Mouse (Mus musculus): ENCODE measurements around the gene Aff1. TPM values are rescaled to one million over a fixed set of nuclear protein-coding genes. Genes with fewer than 3 reads are reported as not detected.

Aff1 gene
- polyA plus RNA-seq, 1 experiment from 2014 or later: 8.2 TPM

DNA sequence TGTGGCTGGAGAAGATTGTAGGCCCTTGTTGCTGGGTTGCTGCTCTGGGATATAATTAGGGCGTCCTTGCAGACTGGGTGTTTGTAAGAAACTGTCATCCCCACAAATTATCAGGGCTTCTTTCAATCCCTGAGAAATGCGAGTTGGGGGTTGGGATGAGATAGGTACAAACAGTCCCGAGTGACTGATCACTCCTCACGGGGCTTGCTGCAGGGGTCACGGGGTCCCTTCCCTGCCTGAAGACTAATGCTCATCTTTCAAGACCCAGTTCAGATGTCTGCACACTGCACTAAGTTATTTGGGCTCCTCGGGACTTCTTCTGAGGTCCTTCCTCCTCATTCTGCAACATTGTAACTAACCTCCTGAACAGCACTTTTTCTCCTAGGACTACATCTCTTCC is 79.2 kb downstream of the Aff1 start:
- Histone ChIP-seq H3K27me3 (replicated peaks; ENCODE audit: control insufficient read depth, insufficient read depth, low read length) (no peaks in the 10 kb centered on the region), H3K9ac (ENCODE audit: low read depth, low read length) (no peak overlapping the region), H3K27ac (replicated peaks; ENCODE audit: low read depth, low read length) (no peak overlapping the region), H3K4me3 (ENCODE audit: low read depth, low read length) (no peak overlapping the region), H3K9me3 (ENCODE audit: control insufficient read depth, low read length) (no peaks in the 10 kb centered on the region), H3K4me2 (ENCODE audit: low read depth, low read length) (no peak overlapping the region), H3K36me3 (ENCODE audit: control insufficient read depth, insufficient read depth, low read length) (no peaks in the 10 kb centered on the region), H3K4me1 (ENCODE audit: control insufficient read depth, insufficient read depth, low read length) (peaks cover 29% of the 10 kb centered on the region)
- no peak for DNase-seq (ENCODE audit: low spot score)
- WGBS: 30% methylated on average over 6 of the region's 6 CpGs
- ATAC-seq (ENCODE audit: low read depth): no peak

DNA sequence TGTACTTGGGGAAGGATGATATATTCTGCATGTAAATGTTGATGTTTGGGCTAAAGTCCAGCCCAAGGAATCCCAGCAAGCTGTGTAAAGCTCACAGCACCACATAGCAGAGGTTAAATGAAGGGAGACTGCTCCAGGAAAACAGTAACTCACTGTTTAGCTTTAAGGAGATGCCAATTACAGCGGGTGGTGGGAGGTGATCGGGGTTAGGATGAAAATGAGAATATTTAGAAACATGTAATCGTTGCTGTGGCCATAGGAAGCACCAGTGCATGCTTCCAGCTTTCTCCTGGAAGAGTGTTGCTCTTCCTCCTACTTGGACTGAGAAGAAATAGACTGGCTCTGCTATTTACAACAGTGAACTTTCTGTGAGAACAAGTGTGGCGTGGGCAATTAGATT is 80.1 kb downstream of the Aff1 start:
- 0 out of 2 replicates have a peak overlapping the region, but pooled peaks have one; percentile 34 for H3K9ac ChIP-seq (ENCODE audit: low read depth, low read length)
- H3K4me1 ChIP-seq (ENCODE audit: control insufficient read depth, insufficient read depth, low read length): peaks cover 31% of the 10 kb centered on the region
- ATAC-seq (ENCODE audit: low read depth) (no peak; the same call in 1 of the 2 replicates), DNase-seq (ENCODE audit: low spot score) (peak; percentile 52)
- H3K4me2 ChIP-seq (ENCODE audit: low read depth, low read length): 0 out of 2 replicates have a peak overlapping the region, but pooled peaks have one; percentile 40
- no peaks in the 10 kb centered on the region for H3K9me3 ChIP-seq (ENCODE audit: control insufficient read depth, low read length)
- 17% methylated on average over 4 of the region's 4 CpGs for whole genome bisulfite sequencing
- peak overlapping the region; percentile 61 for H3K27ac ChIP-seq (replicated peaks; ENCODE audit: low read depth, low read length)
- no peaks in the 10 kb centered on the region for H3K27me3 ChIP-seq (replicated peaks; ENCODE audit: control insufficient read depth, insufficient read depth, low read length)
- no peaks in the 10 kb centered on the region for H3K36me3 ChIP-seq (ENCODE audit: control insufficient read depth, insufficient read depth, low read length)
- no peak overlapping the region for H3K4me3 ChIP-seq (ENCODE audit: low read depth, low read length)

DNA sequence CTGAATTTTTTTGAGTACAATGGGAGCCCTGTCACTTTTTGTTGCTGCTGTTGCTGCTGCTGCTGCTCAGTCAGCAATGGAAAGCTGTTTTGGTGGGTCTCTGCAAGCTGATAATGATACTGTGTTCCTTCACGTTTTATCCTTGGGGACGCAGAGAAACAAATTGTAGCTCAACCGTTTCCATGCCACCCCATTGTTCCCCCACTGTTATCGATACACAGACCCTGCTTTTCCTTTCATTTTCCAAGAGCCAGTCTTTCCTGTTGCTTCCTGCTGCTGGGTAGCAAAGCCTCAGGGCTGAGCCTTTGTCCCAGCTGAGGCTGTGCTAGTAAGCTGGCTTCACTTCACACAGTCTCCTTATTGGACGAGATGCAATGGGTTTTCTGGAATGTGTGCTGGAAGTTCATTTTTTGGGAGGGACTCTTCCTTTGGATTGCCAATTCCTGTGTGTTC is 81.0 kb downstream of the Aff1 start:
- WGBS: 6% methylated on average over 5 of the region's 5 CpGs
- ATAC-seq (ENCODE audit: low read depth) (peak; percentile 77), DNase-seq (ENCODE audit: low spot score) (peak; percentile 89)
- H3K4me2 ChIP-seq (ENCODE audit: low read depth, low read length): peak overlapping the region; percentile 40
- no peaks in the 10 kb centered on the region for H3K36me3 ChIP-seq (ENCODE audit: control insufficient read depth, insufficient read depth, low read length)
- peak overlapping the region; percentile 61 for H3K27ac ChIP-seq (replicated peaks; ENCODE audit: low read depth, low read length)
- H3K4me3 ChIP-seq (ENCODE audit: low read depth, low read length): 0 out of 2 replicates have a peak overlapping the region, but pooled peaks have one; percentile 0
- H3K9me3 ChIP-seq (ENCODE audit: control insufficient read depth, low read length): no peaks in the 10 kb centered on the region
- no peaks in the 10 kb centered on the region for H3K27me3 ChIP-seq (replicated peaks; ENCODE audit: control insufficient read depth, insufficient read depth, low read length)
- H3K4me1 ChIP-seq (ENCODE audit: control insufficient read depth, insufficient read depth, low read length): peaks cover 39% of the 10 kb centered on the region
- H3K9ac ChIP-seq (ENCODE audit: low read depth, low read length): peak overlapping the region; percentile 34

DNA sequence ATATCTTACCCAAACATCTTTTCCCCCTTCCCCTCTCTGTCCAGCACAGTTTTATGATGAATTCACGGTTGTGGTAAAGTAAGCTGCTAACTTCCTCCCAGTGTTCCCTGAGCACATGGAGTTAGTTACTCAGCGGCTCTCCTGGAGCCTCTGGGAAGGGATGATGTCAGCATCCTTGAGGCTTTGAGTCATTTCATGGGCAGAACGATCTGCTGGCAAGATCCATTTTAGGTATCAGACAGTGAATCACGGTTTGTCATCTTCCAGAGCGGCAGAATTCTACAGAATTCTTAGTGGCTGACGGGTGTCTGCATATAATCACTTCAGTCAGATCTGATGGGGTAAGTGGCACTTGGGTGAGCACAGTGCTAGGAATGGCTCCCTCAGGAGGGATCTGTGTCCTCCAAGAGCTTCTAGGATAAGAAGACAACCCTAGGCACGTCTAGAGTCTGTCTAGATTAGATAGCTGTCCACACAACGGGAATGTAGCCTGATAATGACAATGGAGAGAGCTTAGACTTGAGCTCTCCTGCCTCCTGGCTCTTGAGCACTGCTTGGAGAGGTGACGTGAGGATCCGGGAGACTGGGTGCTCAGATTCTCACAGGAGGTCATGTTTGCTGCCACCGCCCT is 82.6 kb downstream of the Aff1 start:
- Histone ChIP-seq H3K9me3 (ENCODE audit: control insufficient read depth, low read length) (no peaks in the 10 kb centered on the region), H3K27ac (replicated peaks; ENCODE audit: low read depth, low read length) (peak overlapping the region; percentile 18; the same call in 1 of the 2 replicates), H3K36me3 (ENCODE audit: control insufficient read depth, insufficient read depth, low read length) (no peaks in the 10 kb centered on the region), H3K4me3 (ENCODE audit: low read depth, low read length) (no peak overlapping the region), H3K27me3 (replicated peaks; ENCODE audit: control insufficient read depth, insufficient read depth, low read length) (no peaks in the 10 kb centered on the region), H3K4me2 (ENCODE audit: low read depth, low read length) (no peak overlapping the region), H3K4me1 (ENCODE audit: control insufficient read depth, insufficient read depth, low read length) (peaks cover 48% of the 10 kb centered on the region), H3K9ac (ENCODE audit: low read depth, low read length) (no peak overlapping the region)
- 51% methylated on average over 11 of the region's 11 CpGs for WGBS
- DNase-seq (ENCODE audit: low spot score) (peak; percentile 62), ATAC-seq (ENCODE audit: low read depth) (no peak)

DNA sequence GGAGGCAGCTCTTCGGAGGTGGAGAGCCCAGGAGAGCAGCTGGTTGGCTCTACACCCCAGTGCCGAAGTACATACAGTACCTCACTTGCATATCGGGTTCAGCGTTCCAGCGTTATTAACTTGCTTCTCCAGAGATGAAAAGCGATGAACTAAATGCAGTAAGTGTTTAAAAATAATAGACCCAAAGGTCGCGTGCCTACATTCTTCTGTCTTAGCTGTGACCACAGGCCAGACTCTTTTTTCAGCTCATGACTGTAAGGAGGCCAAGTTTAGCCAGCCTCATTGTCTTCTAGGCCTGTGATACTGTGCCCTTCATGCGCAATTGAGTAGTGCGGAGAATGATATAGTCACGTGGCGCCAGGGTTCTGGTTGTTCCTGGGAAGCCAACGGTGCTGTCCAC is 83.3 kb downstream of the Aff1 start:
- no peak overlapping the region for H3K9ac ChIP-seq (ENCODE audit: low read depth, low read length)
- ATAC-seq (ENCODE audit: low read depth) (no peak), DNase-seq (ENCODE audit: low spot score) (no peak)
- H3K27me3 ChIP-seq (replicated peaks; ENCODE audit: control insufficient read depth, insufficient read depth, low read length): no peaks in the 10 kb centered on the region
- no peak overlapping the region for H3K4me2 ChIP-seq (ENCODE audit: low read depth, low read length)
- H3K4me3 ChIP-seq (ENCODE audit: low read depth, low read length): no peak overlapping the region
- WGBS: 74% methylated on average over 13 of the region's 13 CpGs
- no peaks in the 10 kb centered on the region for H3K36me3 ChIP-seq (ENCODE audit: control insufficient read depth, insufficient read depth, low read length)
- no peaks in the 10 kb centered on the region for H3K9me3 ChIP-seq (ENCODE audit: control insufficient read depth, low read length)
- peaks cover 48% of the 10 kb centered on the region for H3K4me1 ChIP-seq (ENCODE audit: control insufficient read depth, insufficient read depth, low read length)
- no peak overlapping the region for H3K27ac ChIP-seq (replicated peaks; ENCODE audit: low read depth, low read length)

DNA sequence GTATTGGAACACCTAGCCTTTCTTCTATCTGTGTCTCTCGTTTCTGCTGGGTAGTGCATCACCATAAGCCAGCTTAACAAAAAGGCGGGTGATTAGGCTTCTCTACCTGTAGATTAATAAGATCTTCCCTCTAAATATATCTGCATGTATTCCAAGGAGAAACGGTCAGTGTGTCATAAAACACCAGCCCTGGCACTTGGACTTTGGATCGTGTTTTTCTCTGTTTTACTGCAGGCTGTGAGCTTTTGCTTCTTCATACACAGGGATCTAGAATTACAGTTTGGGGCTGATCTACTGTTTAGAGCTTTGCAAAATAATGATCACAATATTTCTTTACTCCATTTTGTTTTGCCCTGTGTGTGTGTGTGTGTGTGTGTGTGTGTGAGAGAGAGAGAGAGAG is 84.7 kb downstream of the Aff1 start:
- H3K9ac ChIP-seq (ENCODE audit: low read depth, low read length): no peak overlapping the region
- no peaks in the 10 kb centered on the region for H3K9me3 ChIP-seq (ENCODE audit: control insufficient read depth, low read length)
- H3K4me1 ChIP-seq (ENCODE audit: control insufficient read depth, insufficient read depth, low read length): peaks cover 45% of the 10 kb centered on the region
- 76% methylated on average over 4 of the region's 4 CpGs for WGBS
- H3K4me3 ChIP-seq (ENCODE audit: low read depth, low read length): no peak overlapping the region
- ATAC-seq (ENCODE audit: low read depth) (no peak), DNase-seq (ENCODE audit: low spot score) (no peak)
- no peaks in the 10 kb centered on the region for H3K27me3 ChIP-seq (replicated peaks; ENCODE audit: control insufficient read depth, insufficient read depth, low read length)
- H3K27ac ChIP-seq (replicated peaks; ENCODE audit: low read depth, low read length): no peak overlapping the region
- H3K4me2 ChIP-seq (ENCODE audit: low read depth, low read length): no peak overlapping the region
- no peaks in the 10 kb centered on the region for H3K36me3 ChIP-seq (ENCODE audit: control insufficient read depth, insufficient read depth, low read length)

DNA sequence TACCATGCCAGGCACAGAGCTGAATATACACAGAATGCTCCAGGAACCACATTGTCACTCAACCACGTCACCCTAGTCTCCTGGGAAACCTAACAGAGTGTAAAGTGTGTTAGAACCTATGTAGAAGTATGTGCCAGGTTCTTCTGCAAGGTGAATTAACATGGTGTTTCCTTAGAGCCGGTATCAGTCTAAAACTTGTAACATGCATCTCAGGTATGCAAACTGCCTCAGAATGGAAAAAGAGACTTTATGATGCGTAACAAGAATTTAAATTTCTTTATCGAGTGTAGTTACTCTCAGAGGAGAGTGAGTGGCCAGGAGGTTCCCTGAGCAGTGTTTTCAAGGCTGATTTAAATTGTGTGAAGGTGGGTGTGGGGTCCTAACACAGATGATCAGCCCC is 85.3 kb downstream of the Aff1 start:
- H3K36me3 ChIP-seq (ENCODE audit: control insufficient read depth, insufficient read depth, low read length): no peaks in the 10 kb centered on the region
- 46% methylated on average over 4 of the region's 4 CpGs for WGBS
- H3K4me2 ChIP-seq (ENCODE audit: low read depth, low read length): peak overlapping the region; percentile 58
- H3K4me1 ChIP-seq (ENCODE audit: control insufficient read depth, insufficient read depth, low read length): peaks cover 39% of the 10 kb centered on the region
- H3K9ac ChIP-seq (ENCODE audit: low read depth, low read length): no peak overlapping the region
- no peaks in the 10 kb centered on the region for H3K9me3 ChIP-seq (ENCODE audit: control insufficient read depth, low read length)
- ATAC-seq (ENCODE audit: low read depth): no peak
- no peak overlapping the region; the same call in 1 of the 2 replicates for H3K27ac ChIP-seq (replicated peaks; ENCODE audit: low read depth, low read length)
- DNase-seq (ENCODE audit: low spot score): no peak
- no peaks in the 10 kb centered on the region for H3K27me3 ChIP-seq (replicated peaks; ENCODE audit: control insufficient read depth, insufficient read depth, low read length)
- no peak overlapping the region for H3K4me3 ChIP-seq (ENCODE audit: low read depth, low read length)

DNA sequence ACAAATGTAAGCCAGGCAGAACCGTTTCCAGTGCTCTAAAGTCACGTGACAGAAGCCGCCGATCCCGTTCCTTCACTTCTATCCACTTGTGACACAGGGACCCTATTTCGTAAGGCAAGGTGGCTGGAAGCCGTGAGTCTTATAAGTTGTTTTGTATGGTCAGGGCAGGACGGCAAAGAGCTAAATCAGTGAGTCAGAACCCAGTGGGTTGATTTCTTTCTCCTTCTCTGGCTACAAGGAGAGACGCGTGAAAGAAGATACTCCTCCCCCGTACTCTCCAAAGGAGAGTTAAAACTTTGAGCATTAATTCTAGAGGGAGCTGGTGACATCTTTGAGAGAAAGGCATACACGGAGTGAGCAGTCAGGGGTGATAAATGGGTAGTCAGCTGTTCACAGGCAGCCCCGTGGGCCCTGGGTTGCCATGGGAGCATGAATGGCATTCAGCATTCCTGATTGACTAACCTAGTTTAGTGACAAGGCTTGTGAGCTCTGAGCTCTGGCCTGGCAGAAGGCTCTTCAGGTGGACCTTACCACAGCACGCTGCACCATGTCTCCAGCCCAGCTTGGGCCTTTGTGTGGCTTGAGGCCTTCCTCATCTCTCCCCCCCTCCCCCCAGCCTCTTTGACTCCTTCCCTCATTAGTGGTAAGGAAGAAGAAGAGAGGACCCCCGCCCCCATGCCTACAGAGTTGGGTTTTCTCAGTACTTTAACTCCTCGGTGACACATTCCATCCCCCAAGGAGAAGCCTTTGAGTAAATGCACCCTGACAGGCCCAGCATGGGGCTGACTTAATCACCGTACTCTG is 86.3 kb downstream of the Aff1 start:
- peak; percentile 80 for ATAC-seq (ENCODE audit: low read depth)
- 5% methylated on average over 17 of the region's 17 CpGs for WGBS
- Histone ChIP-seq H3K9ac (ENCODE audit: low read depth, low read length) (peak overlapping the region; percentile 46; the same call in 1 of the 2 replicates), H3K27ac (replicated peaks; ENCODE audit: low read depth, low read length) (peak overlapping the region; percentile 57; the same call in 1 of the 2 replicates), H3K36me3 (ENCODE audit: control insufficient read depth, insufficient read depth, low read length) (peaks cover under 1% of the 10 kb centered on the region; the same call in 1 of the 2 replicates), H3K4me1 (ENCODE audit: control insufficient read depth, insufficient read depth, low read length) (peaks cover 29% of the 10 kb centered on the region), H3K4me3 (ENCODE audit: low read depth, low read length) (peak overlapping the region; percentile 31), H3K27me3 (replicated peaks; ENCODE audit: control insufficient read depth, insufficient read depth, low read length) (no peaks in the 10 kb centered on the region), H3K9me3 (ENCODE audit: control insufficient read depth, low read length) (no peaks in the 10 kb centered on the region), H3K4me2 (ENCODE audit: low read depth, low read length) (peak overlapping the region; percentile 58)
- DNase-seq (ENCODE audit: low spot score): peak; percentile 86

All from embryonic facial prominence, embryonic 14.5 days (tissue).